Mouse (Mus musculus) liver, embryonic 16.5 days (tissue): ENCODE data around the gene Slc35g2. TPM values are rescaled to one million over a fixed set of nuclear protein-coding genes. Genes with fewer than 3 reads are reported as not detected.

Experiments
- ATAC-seq: fragments of 200-750 bp; cut with Nextera tagmentation; 2 replicates; pipeline ENCODE4 v1.8.0; 2017; ENCODE audit warnings: low read depth, mild to moderate bottlenecking, moderate number of reproducible peaks, moderate library complexity
- H3K27ac ChIP-seq: fragments of 300-500 bp; sonication (generic); 2 replicates; pipeline ENCODE4 v1.5.1; 2014; ENCODE audit warnings: mild to moderate bottlenecking, low read length
- H3K27me3 ChIP-seq: fragments of 300-500 bp; sonication (generic); 2 replicates; pipeline ENCODE4 v1.6.1; 2014; ENCODE audit warnings: low read depth, low read length, mixed read lengths; ENCODE audit not compliant: control insufficient read depth, insufficient read depth
- H3K36me3 ChIP-seq: fragments of 300-500 bp; sonication (generic); 2 replicates; pipeline ENCODE4 v1.6.1; 2014; ENCODE audit warnings: mild to moderate bottlenecking; ENCODE audit not compliant: control insufficient read depth, insufficient read depth
- H3K4me1 ChIP-seq: fragments of 300-500 bp; sonication (generic); 2 replicates; pipeline ENCODE4 v1.6.1; 2014; ENCODE audit warnings: low read depth, low read length, mixed read lengths; ENCODE audit not compliant: control insufficient read depth
- H3K4me2 ChIP-seq: fragments of 300-500 bp; sonication (generic); 2 replicates; pipeline ENCODE4 v1.6.1; 2014; ENCODE audit warnings: low read depth, low read length, mixed read lengths
- H3K4me3 ChIP-seq: fragments of 300-500 bp; sonication (generic); 2 replicates; pipeline ENCODE4 v1.5.1; 2014; ENCODE audit warnings: low read depth, mild to moderate bottlenecking, low read length
- H3K9ac ChIP-seq: fragments of 300-500 bp; sonication (generic); 2 replicates; pipeline ENCODE4 v1.6.1; 2014; ENCODE audit warnings: low read depth, low read length
- H3K9me3 ChIP-seq: fragments of 300-500 bp; sonication (generic); replicated peaks from 2 replicates; pipeline ENCODE4 v1.6.1; 2016; ENCODE audit warnings: low read length; ENCODE audit not compliant: control insufficient read depth
- WGBS: fragments of 180-500 bp; shearing (Covaris S2); extraction: QIAGEN DNeasy Blood & Tissue Kit; methylation state at CpG from one replicate; pipeline ENCODE4 v1.1.7; 2014; ENCODE audit not compliant: insufficient replicate concordance; 5-methylcytosine and 5-hydroxymethylcytosine counted together
- polyA plus RNA-seq: library from polyadenylated mRNA; unstranded; fragments of >200 nt; fragmentation: Nextera tagmentation; extraction: Ambion mirVana; gene quantifications from 2 replicates; pipeline ENCODE4 v1.2.1, GENCODE M21; 2015

Gene Slc35g2
- polyA plus RNA-seq, 1 experiment from 2014 or later, result 1.4 TPM

DNA sequence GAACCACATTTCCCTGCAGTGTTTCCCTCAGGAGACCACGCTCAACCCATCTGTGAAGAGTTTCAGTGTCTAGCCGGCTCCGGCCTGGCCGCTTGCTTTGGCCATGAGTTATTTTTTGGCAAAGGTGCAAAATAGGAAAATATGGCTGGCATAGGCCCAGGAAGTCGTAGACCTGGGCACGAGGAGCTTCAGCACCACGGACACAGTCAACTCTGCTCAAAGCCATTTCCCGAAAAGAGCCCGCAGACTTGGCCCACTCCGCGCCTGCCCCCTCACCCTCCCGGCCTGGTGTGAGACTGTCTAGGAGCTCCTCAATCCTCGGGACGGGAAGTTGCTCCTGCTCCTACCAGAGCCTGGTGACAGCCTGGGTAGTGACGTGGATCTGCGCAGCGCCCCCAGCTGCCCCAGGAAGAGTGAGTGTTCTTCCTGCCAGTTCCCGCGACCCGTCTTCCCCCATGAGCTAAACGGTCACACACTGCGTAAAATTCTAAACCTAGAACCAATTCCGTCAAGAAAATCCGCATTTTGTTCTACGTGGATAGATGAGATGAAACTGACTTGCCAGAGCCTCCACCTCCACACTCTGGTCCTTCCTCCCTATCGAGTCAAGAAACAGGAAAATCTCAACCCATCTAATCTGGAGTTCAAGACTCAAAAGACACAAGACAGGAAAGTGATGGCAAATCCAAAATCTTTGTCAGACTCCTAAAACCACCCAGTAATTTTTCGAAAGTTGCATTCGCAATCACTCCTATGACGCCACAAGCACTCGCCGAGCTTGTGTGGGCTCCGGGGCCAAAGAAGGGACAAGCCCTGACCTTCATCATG, 878 bp downstream of the Slc35g2 start:
- H3K4me3 ChIP-seq, result peak overlapping the region; percentile 52
- 7% methylated on average over 32 of the region's 32 CpGs for WGBS
- peak; percentile 47; the same call in 1 of the 2 replicates for ATAC-seq
- peak overlapping the region; percentile 69 for H3K4me2 ChIP-seq
- H3K27me3 ChIP-seq, result peaks cover 20% of the 10 kb centered on the region
- H3K4me1 ChIP-seq, result peaks cover 2% of the 10 kb centered on the region; the same call in 1 of the 2 replicates
- no peaks in the 10 kb centered on the region for H3K36me3 ChIP-seq
- no peak overlapping the region; the same call in 1 of the 2 replicates for H3K9ac ChIP-seq
- no peaks in the 10 kb centered on the region for H3K9me3 ChIP-seq
- H3K27ac ChIP-seq, result no peak overlapping the region

DNA sequence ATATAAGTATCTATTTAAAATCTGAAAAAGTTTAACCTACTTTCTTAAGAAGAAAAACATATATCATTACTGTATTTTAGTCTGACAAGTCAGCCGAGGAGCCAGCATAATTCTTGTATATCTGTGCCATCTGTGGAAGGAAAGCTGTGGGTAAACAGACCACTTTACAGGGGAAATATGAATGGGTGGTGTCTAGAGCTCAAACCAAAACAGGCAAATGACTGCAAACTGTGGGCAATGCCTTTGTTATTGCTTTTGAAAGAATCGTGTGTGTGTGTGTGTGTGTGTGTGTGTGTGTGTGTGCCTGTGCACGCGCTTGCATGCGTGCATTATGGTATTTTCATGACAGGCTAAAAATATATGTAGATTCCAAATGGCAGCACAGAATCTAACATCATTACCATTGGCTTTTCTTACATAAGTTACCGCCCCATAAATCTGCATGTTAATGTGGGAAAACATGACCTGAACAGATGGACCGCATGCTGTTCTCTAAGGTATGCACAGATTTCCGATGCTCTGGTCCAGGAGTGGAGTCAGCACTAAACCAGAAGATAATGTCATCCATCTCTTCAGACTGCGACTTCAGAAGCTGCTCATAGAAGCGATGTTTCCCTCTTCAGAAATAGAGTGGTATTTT, 10.5 kb downstream of the Slc35g2 start:
- Histone ChIP-seq H3K27me3 (no peaks in the 10 kb centered on the region), H3K27ac (no peak overlapping the region), H3K4me3 (no peak overlapping the region), H3K36me3 (no peaks in the 10 kb centered on the region), H3K4me2 (no peak overlapping the region), H3K9me3 (no peaks in the 10 kb centered on the region), H3K9ac (no peak overlapping the region), H3K4me1 (no peaks in the 10 kb centered on the region)
- WGBS, result 72% methylated on average over 10 of the region's 10 CpGs
- ATAC-seq, result no peak

DNA sequence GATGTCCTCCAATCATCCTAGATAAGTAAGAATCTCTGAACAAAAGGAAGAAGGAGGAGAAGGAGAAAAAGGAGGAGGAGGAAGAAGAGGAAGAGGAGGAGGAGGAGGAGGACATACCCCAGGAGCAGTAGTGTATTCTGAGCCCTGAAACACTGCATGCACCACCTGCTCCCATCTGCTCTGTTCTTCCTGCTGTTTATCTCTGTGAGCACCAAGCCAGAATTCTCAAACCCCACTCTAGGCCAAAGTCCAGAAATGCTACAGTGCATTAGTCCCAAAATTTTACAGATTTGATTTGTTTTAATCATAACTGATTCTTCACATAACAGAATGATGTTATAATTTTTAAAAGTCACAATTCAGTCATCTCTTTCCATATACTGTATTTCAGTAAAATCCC, 11.9 kb downstream of the Slc35g2 start:
- Histone ChIP-seq H3K4me3 (no peak overlapping the region), H3K27ac (no peak overlapping the region), H3K4me1 (no peaks in the 10 kb centered on the region), H3K9ac (no peak overlapping the region), H3K27me3 (no peaks in the 10 kb centered on the region), H3K36me3 (no peaks in the 10 kb centered on the region), H3K4me2 (no peak overlapping the region), H3K9me3 (no peaks in the 10 kb centered on the region)
- no peak for ATAC-seq

DNA sequence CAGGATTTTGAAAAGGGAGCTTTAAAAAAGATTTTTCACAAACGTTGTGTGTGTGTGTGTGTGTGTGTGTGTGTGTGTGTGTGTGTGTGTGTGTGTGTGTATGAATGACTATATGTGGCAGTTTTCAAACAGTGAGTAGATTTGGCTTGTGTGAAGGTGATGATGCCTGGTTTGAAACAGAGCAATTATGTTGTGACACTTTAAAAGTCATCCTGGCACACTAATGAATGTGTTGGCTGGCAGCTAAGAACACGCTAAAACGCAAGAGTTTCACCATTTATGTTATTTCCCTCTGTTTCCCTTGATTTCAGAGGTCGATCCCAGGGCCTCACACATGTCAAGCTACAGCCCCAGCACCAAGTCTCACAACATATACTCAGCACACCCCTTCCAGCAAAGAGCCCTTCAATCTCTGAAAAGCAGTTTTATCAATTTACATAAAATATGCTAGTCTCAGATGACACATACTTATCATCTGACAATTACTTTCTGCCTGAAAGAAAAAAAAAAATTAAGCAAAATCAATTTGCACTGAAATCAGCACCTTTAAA, 12.8 kb downstream of the Slc35g2 start:
- no peaks in the 10 kb centered on the region for H3K36me3 ChIP-seq
- H3K27me3 ChIP-seq, result no peaks in the 10 kb centered on the region
- no peak overlapping the region for H3K4me2 ChIP-seq
- ATAC-seq, result no peak
- no peaks in the 10 kb centered on the region for H3K9me3 ChIP-seq
- H3K4me3 ChIP-seq, result no peak overlapping the region
- no peak overlapping the region for H3K9ac ChIP-seq
- WGBS, result 59% methylated on average over 4 of the region's 4 CpGs
- no peak overlapping the region for H3K27ac ChIP-seq
- H3K4me1 ChIP-seq, result no peaks in the 10 kb centered on the region

DNA sequence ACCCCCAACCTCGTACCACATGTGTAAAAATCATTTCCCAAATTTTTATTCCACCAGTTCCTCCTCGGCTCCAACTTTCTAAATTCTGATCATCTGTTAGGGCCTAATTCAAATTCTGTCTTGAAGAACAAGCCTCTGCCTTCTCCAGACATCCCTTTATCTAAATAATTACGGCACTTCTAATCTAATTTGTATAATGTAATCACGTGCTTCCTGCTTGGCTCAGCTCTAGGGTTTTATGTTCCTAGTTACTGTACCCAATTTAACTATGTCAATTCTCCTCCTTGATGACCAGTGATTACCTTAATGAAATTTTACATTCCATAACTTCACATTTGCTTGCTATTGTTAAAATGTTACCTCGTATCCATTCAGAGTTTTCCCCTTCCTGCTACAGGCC, 15.2 kb downstream of the Slc35g2 start:
- Histone ChIP-seq H3K4me1 (no peaks in the 10 kb centered on the region), H3K36me3 (no peaks in the 10 kb centered on the region), H3K4me2 (no peak overlapping the region), H3K9ac (no peak overlapping the region), H3K27ac (no peak overlapping the region), H3K4me3 (no peak overlapping the region), H3K9me3 (no peaks in the 10 kb centered on the region), H3K27me3 (no peaks in the 10 kb centered on the region)
- no peak for ATAC-seq
- 66% methylated on average over 5 of the region's 5 CpGs for WGBS

DNA sequence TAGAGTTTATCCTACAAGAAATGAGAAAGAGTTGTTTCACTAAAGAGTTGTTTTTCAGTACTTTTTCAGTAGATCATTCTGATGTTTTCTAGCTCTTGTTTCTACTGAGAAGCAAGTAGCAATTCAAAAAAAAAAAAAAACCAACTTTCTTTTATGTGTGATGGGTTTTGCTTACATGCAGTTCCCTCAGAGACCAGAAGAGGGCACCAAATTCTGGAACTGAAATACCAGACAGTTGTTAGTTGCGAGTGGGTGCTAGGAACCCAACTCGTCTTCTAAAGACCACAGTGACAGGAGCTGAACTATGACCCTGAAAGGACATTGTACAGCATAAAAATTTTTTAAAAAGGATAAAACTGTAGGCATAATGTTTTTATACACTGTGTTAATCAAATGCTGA, 22.6 kb downstream of the Slc35g2 start:
- Histone ChIP-seq H3K4me2 (no peak overlapping the region), H3K27me3 (no peaks in the 10 kb centered on the region), H3K27ac (no peak overlapping the region), H3K4me3 (no peak overlapping the region), H3K9me3 (peaks cover 2% of the 10 kb centered on the region; the same call in 1 of the 2 replicates), H3K4me1 (peaks cover 16% of the 10 kb centered on the region), H3K9ac (no peak overlapping the region), H3K36me3 (no peaks in the 10 kb centered on the region)
- 77% methylated on average over 2 of the region's 2 CpGs for WGBS
- no peak for ATAC-seq

DNA sequence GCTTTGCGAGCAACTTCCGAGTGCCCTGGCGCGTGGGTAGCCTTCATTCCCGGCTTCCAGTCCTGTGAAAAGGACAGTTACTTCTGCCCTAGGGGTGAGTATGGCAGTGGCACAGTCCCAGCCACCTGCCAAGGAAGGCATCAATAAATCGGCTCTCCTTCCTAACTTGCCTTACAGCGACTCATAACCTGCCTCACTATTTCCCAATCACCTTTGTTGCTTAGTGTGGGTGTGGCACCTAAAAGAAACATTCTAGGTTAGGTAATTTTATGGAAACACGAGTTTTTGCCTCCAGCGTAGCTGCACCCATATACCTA, 24.3 kb downstream of the Slc35g2 start:
- H3K9me3 ChIP-seq, result peaks cover 2% of the 10 kb centered on the region; the same call in 1 of the 2 replicates
- H3K4me2 ChIP-seq, result peak overlapping the region; percentile 74
- ATAC-seq, result no peak
- H3K27ac ChIP-seq, result peak overlapping the region; percentile 60; the same call in 1 of the 2 replicates
- H3K4me1 ChIP-seq, result peaks cover 16% of the 10 kb centered on the region
- peak overlapping the region; percentile 96 for H3K4me3 ChIP-seq
- H3K36me3 ChIP-seq, result no peaks in the 10 kb centered on the region
- H3K9ac ChIP-seq, result peak overlapping the region; percentile 67
- WGBS, result 8% methylated on average over 9 of the region's 9 CpGs
- H3K27me3 ChIP-seq, result no peaks in the 10 kb centered on the region

DNA sequence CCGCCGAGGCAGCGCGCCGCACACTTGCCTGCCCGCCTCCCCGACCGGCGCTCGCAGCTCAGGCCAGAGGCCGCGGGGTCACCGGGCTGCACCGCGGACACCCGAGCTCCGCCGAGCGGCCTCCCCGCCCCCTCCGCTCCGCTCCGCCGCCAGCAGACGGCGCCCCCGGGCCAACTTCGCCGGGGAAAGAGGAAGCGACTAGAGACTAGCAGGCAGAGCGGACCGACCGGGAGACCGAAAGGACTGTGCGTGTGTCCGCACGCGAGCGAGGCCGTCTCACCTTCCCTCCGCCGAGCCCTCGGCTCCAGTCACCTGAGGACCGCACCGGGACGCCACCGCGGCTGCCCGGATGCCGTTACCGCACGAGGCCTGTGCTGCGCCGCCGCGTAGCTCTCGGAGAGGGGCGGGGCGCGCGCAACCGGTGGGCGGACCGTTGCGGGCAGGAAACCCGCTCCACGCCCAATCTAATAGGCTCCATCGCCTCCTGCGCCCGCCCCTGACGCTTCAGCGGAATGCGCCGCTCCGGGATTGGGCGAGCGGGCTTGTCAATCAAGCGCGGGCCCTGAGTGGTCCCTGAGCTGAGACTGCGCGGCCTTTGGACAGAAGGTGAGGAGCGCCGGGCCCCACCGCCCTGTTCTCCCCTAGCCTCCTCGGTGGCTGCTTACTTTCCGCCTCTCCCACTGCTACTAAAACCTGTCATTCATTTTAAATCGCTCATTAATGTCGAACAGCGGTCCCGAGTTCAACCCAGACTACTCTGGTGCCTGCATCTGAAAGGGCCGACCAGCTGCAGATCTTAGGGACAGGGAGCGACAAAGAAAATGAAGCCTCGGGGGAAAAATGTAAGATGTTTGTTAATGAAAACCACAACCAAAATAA, 24.9 kb downstream of the Slc35g2 start, which contains the start of gene Nck1:
TSS of gene Nck1 (minus strand) at position 420 of the 879 bp plus-strand sequence.
- Histone ChIP-seq H3K36me3 (no peaks in the 10 kb centered on the region), H3K27me3 (no peaks in the 10 kb centered on the region)
- WGBS, result under 1% methylated on average over 92 of the region's 93 CpGs

More for the DNA sequence above, 24.9 kb downstream of the Slc35g2 start, which contains the start of gene Nck1:
- Histone ChIP-seq H3K27ac (peak within 1 kb of the TSS; percentile 89), H3K4me1 (peaks cover 17% of the 10 kb centered on the region), H3K9ac (peak within 1 kb of the TSS; percentile 96), H3K9me3 (peaks cover 2% of the 10 kb centered on the region; the same call in 1 of the 2 replicates), H3K4me3 (peak within 1 kb of the TSS; percentile 96), H3K4me2 (peak within 1 kb of the TSS; percentile 74)
- ATAC-seq, result peak; percentile 98
